Mouse (Mus musculus) fat pad, adult 2 months (tissue): Measurements from ENCODE around the gene Max.

Source experiments
- DNase-seq: peaks from one replicate; pipeline ENCODE4 v3.0.0-alpha.2; 2011; ENCODE audit warnings: low read depth, low spot score; ENCODE audit errors: extremely low read depth

Gene Max

GRCm38 (mm10) chr12:76889404-76890184, 72.4 kb downstream of the Max start:
- DNase-seq: no peak

- no peak for DNase-seq
Measured at GRCm38 (mm10) chr12:76887941-76888340, 74.1 kb downstream of the Max start.
